24 mouse cellular contexts compared by ENCODE assay signal in the genomic region with DNA sequence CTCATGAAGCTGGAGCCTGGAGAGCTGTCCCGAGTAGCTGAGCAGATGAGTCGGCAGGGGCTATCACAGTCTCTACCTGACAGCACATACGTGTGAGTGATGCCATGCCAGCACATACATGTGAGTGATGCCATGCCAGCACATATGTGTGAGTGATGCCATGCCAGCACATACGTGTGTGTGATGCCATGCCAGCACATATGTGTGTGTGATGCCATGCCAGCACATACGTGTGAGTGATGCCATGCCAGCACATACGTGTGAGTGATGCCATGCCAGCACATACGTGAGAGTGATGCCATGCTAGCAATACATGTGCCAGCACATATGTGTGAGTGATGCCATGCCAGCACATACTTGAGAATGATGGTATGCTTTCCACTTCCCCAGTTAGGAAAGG. TPM values are rescaled to one million over a fixed set of nuclear protein-coding genes. Genes with fewer than 3 reads are reported as not detected.
DNase-seq lines count a peak whose midpoint lies in the region; ATAC-seq and TF ChIP-seq lines count a peak whose summit lies in the region.
"Had no signal": no experiment of that assay in that cellular context is flagged by ENCODE, and none has a peak within 500 bp of the region (broad histone marks: within the 10 kb centered on the region; RNA-seq: fewer than 3 reads in every experiment).

No protein-coding gene starts in this region.

- WGBS in forebrain, embryonic 11.5 days: 92% methylated on average over 7 of the region's 7 CpGs
- 85% methylated on average over 7 of the region's 7 CpGs for WGBS in forebrain, embryonic 16.5 days
- WGBS in liver, embryonic 12.5 days (ENCODE audit: insufficient replicate concordance): 86% methylated on average over 7 of the region's 7 CpGs
- whole genome bisulfite sequencing in liver, embryonic 11.5 days: 83% methylated on average over 7 of the region's 7 CpGs
- WGBS in hindbrain, postnatal 0 days: 92% methylated on average over 7 of the region's 7 CpGs

- no peak overlapping the region for H3K9ac ChIP-seq in forebrain, embryonic 11.5 days (ENCODE audit: low read length)
- H3K9ac ChIP-seq in forebrain, embryonic 16.5 days (replicated peaks; ENCODE audit: low read depth, low read length): no peak overlapping the region
- no peak overlapping the region for H3K9ac ChIP-seq in liver, embryonic 12.5 days
- no peak overlapping the region for H3K9ac ChIP-seq in liver, embryonic 11.5 days (ENCODE audit: low read depth, low read length)
- no peak overlapping the region for H3K9ac ChIP-seq in hindbrain, postnatal 0 days (replicated peaks; ENCODE audit: low read length)
- H3K9ac ChIP-seq: embryonic facial prominence, embryonic 12.5 days; embryonic facial prominence, embryonic 15.5 days; forebrain, embryonic 12.5 days; forebrain, embryonic 15.5 days; heart, embryonic 13.5 days; hindbrain, embryonic 12.5 days; hindbrain, embryonic 15.5 days had no signal

- no peak overlapping the region for H3K4me2 ChIP-seq in forebrain, embryonic 11.5 days (ENCODE audit: low read depth, low read length, severe bottlenecking)
- no peak overlapping the region for H3K4me2 ChIP-seq in forebrain, embryonic 16.5 days (ENCODE audit: low read length)
- peak overlapping the region; percentile 55 for H3K4me2 ChIP-seq in liver, embryonic 12.5 days
- H3K4me2 ChIP-seq in liver, embryonic 11.5 days: no peak overlapping the region
- H3K4me2 ChIP-seq in hindbrain, postnatal 0 days (ENCODE audit: low read depth, low read length): no peak overlapping the region
- H3K4me2 ChIP-seq: embryonic facial prominence, embryonic 12.5 days; embryonic facial prominence, embryonic 15.5 days; forebrain, embryonic 12.5 days; forebrain, embryonic 15.5 days; heart, embryonic 13.5 days; hindbrain, embryonic 12.5 days; hindbrain, embryonic 15.5 days had no signal

- H3K36me3 ChIP-seq in forebrain, embryonic 11.5 days (ENCODE audit: control insufficient read depth, insufficient read depth, low read length): no peaks in the 10 kb centered on the region
- H3K36me3 ChIP-seq in forebrain, embryonic 16.5 days (ENCODE audit: control insufficient read depth, insufficient read depth): no peaks in the 10 kb centered on the region
- H3K36me3 ChIP-seq in liver, embryonic 12.5 days: peaks cover 24% of the 10 kb centered on the region
- peaks cover 2% of the 10 kb centered on the region for H3K36me3 ChIP-seq in liver, embryonic 11.5 days (ENCODE audit: control insufficient read depth, insufficient read depth, low read length)
- peaks cover 82% of the 10 kb centered on the region for H3K36me3 ChIP-seq in megakaryocyte, embryonic 14.5 days (replicated peaks; ENCODE audit: low read length)
- H3K36me3 ChIP-seq in hindbrain, postnatal 0 days (ENCODE audit: insufficient read depth, low read length): no peaks in the 10 kb centered on the region
- H3K36me3 ChIP-seq: embryonic facial prominence, embryonic 12.5 days; embryonic facial prominence, embryonic 15.5 days; forebrain, embryonic 15.5 days; hindbrain, embryonic 12.5 days; hindbrain, embryonic 15.5 days had no signal

- no peak overlapping the region for H3K27ac ChIP-seq in forebrain, embryonic 11.5 days (ENCODE audit: low read depth, low read length)
- H3K27ac ChIP-seq in forebrain, embryonic 16.5 days (ENCODE audit: low read length): no peak overlapping the region
- no peak overlapping the region for H3K27ac ChIP-seq in liver, embryonic 12.5 days
- H3K27ac ChIP-seq in liver, embryonic 11.5 days (ENCODE audit: low read depth, low read length): no peak overlapping the region
- no peak overlapping the region for H3K27ac ChIP-seq in hindbrain, postnatal 0 days
- H3K27ac ChIP-seq: embryonic facial prominence, embryonic 12.5 days; embryonic facial prominence, embryonic 15.5 days; forebrain, embryonic 12.5 days; forebrain, embryonic 15.5 days; heart, adult 2 months; heart, embryonic 10.5 days; heart, embryonic 13.5 days; hindbrain, embryonic 12.5 days; hindbrain, embryonic 15.5 days had no signal

- DNase-seq in forebrain, embryonic 11.5 days (ENCODE audit: low spot score): peak; percentile 24
- DNase-seq in liver, embryonic 11.5 days (ENCODE audit: low spot score): no peak
- DNase-seq in hindbrain, postnatal 0 days (ENCODE audit: low spot score): no peak
- DNase-seq: adrenal gland, adult 2 months; adrenal gland, postnatal 14 days; cerebellum, adult 11 months; cerebellum, adult 2 months; cerebellum, adult 9-11 months; cerebellum, postnatal 25 days; gastrocnemius, postnatal 14 days; heart, adult 2 months; heart, postnatal 14 days had no signal

- ATAC-seq in forebrain, embryonic 11.5 days (replicated peaks; ENCODE audit: low FRiP score): no peak
- ATAC-seq in forebrain, embryonic 16.5 days: no peak
- ATAC-seq in liver, embryonic 12.5 days: no peak
- ATAC-seq in liver, embryonic 11.5 days (replicated peaks; ENCODE audit: low FRiP score): no peak
- ATAC-seq in megakaryocyte, adult 5-6 weeks (ENCODE audit: poor library complexity, severe bottlenecking): no peak
- no peak for ATAC-seq in hindbrain, postnatal 0 days
- ATAC-seq: forebrain, embryonic 15.5 days had no signal

- H3K4me1 ChIP-seq in forebrain, embryonic 11.5 days (replicated peaks; ENCODE audit: control insufficient read depth, insufficient read depth, low read length): no peaks in the 10 kb centered on the region
- no peaks in the 10 kb centered on the region for H3K4me1 ChIP-seq in forebrain, embryonic 16.5 days (replicated peaks; ENCODE audit: control insufficient read depth, insufficient read depth, low read length)
- H3K4me1 ChIP-seq in liver, embryonic 12.5 days: peaks cover 70% of the 10 kb centered on the region
- H3K4me1 ChIP-seq in liver, embryonic 11.5 days (replicated peaks; ENCODE audit: control insufficient read depth, insufficient read depth, low read length): peaks cover 31% of the 10 kb centered on the region
- peaks cover 82% of the 10 kb centered on the region for H3K4me1 ChIP-seq in megakaryocyte, embryonic 14.5 days
- no peaks in the 10 kb centered on the region for H3K4me1 ChIP-seq in hindbrain, postnatal 0 days (ENCODE audit: insufficient read depth, low read length)
- H3K4me1 ChIP-seq: forebrain, embryonic 12.5 days; forebrain, embryonic 15.5 days; heart, embryonic 10.5 days; hindbrain, embryonic 12.5 days; hindbrain, embryonic 15.5 days had no signal

- H3K9me3 ChIP-seq in forebrain, embryonic 11.5 days (ENCODE audit: control insufficient read depth, low read length): no peaks in the 10 kb centered on the region
- no peaks in the 10 kb centered on the region for H3K9me3 ChIP-seq in forebrain, embryonic 16.5 days (ENCODE audit: control insufficient read depth, low read length)
- no peaks in the 10 kb centered on the region for H3K9me3 ChIP-seq in liver, embryonic 12.5 days (replicated peaks)
- H3K9me3 ChIP-seq in liver, embryonic 11.5 days (ENCODE audit: control insufficient read depth, low read length): no peaks in the 10 kb centered on the region
- no peaks in the 10 kb centered on the region for H3K9me3 ChIP-seq in megakaryocyte, embryonic 14.5 days
- no peaks in the 10 kb centered on the region for H3K9me3 ChIP-seq in hindbrain, postnatal 0 days (ENCODE audit: low read length)
- H3K9me3 ChIP-seq: embryonic facial prominence, embryonic 12.5 days; embryonic facial prominence, embryonic 15.5 days; forebrain, embryonic 12.5 days; forebrain, embryonic 15.5 days; heart, embryonic 10.5 days; heart, embryonic 13.5 days; hindbrain, embryonic 12.5 days; hindbrain, embryonic 15.5 days had no signal

- H3K27me3 ChIP-seq in forebrain, embryonic 11.5 days (ENCODE audit: control insufficient read depth, insufficient read depth, low read length): no peaks in the 10 kb centered on the region
- no peaks in the 10 kb centered on the region for H3K27me3 ChIP-seq in forebrain, embryonic 16.5 days (replicated peaks; ENCODE audit: control insufficient read depth, insufficient read depth, low read length)
- no peaks in the 10 kb centered on the region for H3K27me3 ChIP-seq in liver, embryonic 12.5 days (replicated peaks)
- no peaks in the 10 kb centered on the region for H3K27me3 ChIP-seq in liver, embryonic 11.5 days (replicated peaks; ENCODE audit: control insufficient read depth, insufficient read depth, low read length)
- H3K27me3 ChIP-seq in megakaryocyte, embryonic 14.5 days (replicated peaks): no peaks in the 10 kb centered on the region
- no peaks in the 10 kb centered on the region for H3K27me3 ChIP-seq in hindbrain, postnatal 0 days (ENCODE audit: insufficient read depth, low read length)
- H3K27me3 ChIP-seq: embryonic facial prominence, embryonic 12.5 days; embryonic facial prominence, embryonic 15.5 days; forebrain, embryonic 12.5 days; forebrain, embryonic 15.5 days; heart, embryonic 13.5 days; hindbrain, embryonic 12.5 days; hindbrain, embryonic 15.5 days had no signal

- TF ChIP-seq CTCF in hindbrain, postnatal 0 days (IDR thresholded peaks at IDR 0.05; ENCODE audit: low read depth): no peak

- H3K4me3 ChIP-seq in forebrain, embryonic 11.5 days (ENCODE audit: low read depth, low read length): no peak overlapping the region
- no peak overlapping the region for H3K4me3 ChIP-seq in forebrain, embryonic 16.5 days (replicated peaks; ENCODE audit: low read length)
- no peak overlapping the region for H3K4me3 ChIP-seq in liver, embryonic 12.5 days
- H3K4me3 ChIP-seq in liver, embryonic 11.5 days (ENCODE audit: low read depth, low read length): no peak overlapping the region
- peak overlapping the region; percentile 64 for H3K4me3 ChIP-seq in megakaryocyte, embryonic 14.5 days (replicated peaks)
- no peak overlapping the region for H3K4me3 ChIP-seq in hindbrain, postnatal 0 days (ENCODE audit: low read length)
- H3K4me3 ChIP-seq: embryonic facial prominence, embryonic 12.5 days; embryonic facial prominence, embryonic 15.5 days; forebrain, embryonic 12.5 days; forebrain, embryonic 15.5 days; heart, adult 2 months; heart, embryonic 10.5 days; heart, embryonic 13.5 days; hindbrain, embryonic 12.5 days; hindbrain, embryonic 15.5 days had no signal

RNA-seq across cellular contexts. Expression of gene Irf2, which starts 18.6 kb away (rescaled TPM):
- 7.7 and 12.8 TPM in 2 replicates for polyA plus RNA-seq in forebrain, embryonic 11.5 days (2014; fragmentation: Nextera tagmentation; extraction: Ambion mirVana)
- 11.2 TPM in 2 replicates for polyA plus RNA-seq in forebrain, embryonic 16.5 days (2015; fragmentation: Nextera tagmentation; extraction: Ambion mirVana)
- 14.8 and 17.5 TPM in 2 replicates for polyA plus RNA-seq in liver, embryonic 12.5 days (2016; fragmentation: Nextera tagmentation; extraction: Ambion mirVana)
- 17.7 and 19.7 TPM in 2 replicates for polyA plus RNA-seq in liver, embryonic 11.5 days (2014; fragmentation: Nextera tagmentation; extraction: Ambion mirVana)
- polyA plus RNA-seq in megakaryocyte, embryonic 14.5 days (2012; ENCODE audit: insufficient read depth, low replicate concordance): 29.9 and 107 TPM in 2 replicates
- total RNA-seq in megakaryocyte, adult 5-6 weeks (2015): 152 and 154 TPM in 2 replicates
- total RNA-seq in megakaryocyte, adult 5-6 weeks (2017): 37.9 and 77.9 TPM in 2 replicates
- total RNA-seq in hindbrain, postnatal 0 days (2014; rRNA removed): 3.8 and 4.7 TPM in 2 replicates
- 11.1 and 12.8 TPM in 2 replicates for polyA plus RNA-seq in hindbrain, postnatal 0 days (2015; fragmentation: Nextera tagmentation; extraction: Ambion mirVana)
